Mouse (Mus musculus) gastrocnemius, adult 8-10 months (tissue): ENCODE data around the gene Mapk8ip1. TPM values are rescaled to one million over a fixed set of nuclear protein-coding genes. Genes with fewer than 3 reads are reported as not detected.
"Not testable (repeated sequence)": the region's sequence is repeated elsewhere in the genome, so short reads cannot be mapped to it uniquely, and the experiment has no call there.

ENCODE experiments used
- DNase-seq, 2 experiments: peaks; one replicate each; pipeline ENCODE4 v3.0.0; 2022; ENCODE audit warnings: low spot score in 2 of 2
- total RNA-seq, 4 experiments: library from RNA; stranded (reverse); gene quantifications; 2 replicates each; pipeline ENCODE4 v1.2.4; 2022

Gene Mapk8ip1
- total RNA-seq, 4 experiments from 2014 or later: 1.7 to 2.5 (median 2.3) TPM

DNA sequence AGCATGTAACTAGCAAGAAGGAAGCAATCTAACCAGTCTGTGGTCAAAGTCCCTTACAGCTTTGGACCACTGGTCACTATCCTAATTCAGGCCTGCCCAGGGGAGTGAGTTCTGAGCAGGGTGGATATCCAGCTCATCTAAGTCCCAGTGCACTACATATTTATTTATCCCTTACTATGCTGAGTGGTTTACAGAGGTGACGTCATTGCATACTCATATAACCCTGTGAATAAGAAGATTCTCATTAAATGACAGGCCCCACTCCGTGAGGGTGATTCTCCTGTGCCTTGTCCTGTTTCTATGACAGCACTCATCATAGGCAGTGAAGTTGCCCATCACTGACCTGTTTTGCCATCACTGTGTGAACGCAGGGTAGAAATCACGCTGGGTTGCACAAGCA is 24.3 kb upstream of the Mapk8ip1 start:
- DNase-seq: no peak

DNA sequence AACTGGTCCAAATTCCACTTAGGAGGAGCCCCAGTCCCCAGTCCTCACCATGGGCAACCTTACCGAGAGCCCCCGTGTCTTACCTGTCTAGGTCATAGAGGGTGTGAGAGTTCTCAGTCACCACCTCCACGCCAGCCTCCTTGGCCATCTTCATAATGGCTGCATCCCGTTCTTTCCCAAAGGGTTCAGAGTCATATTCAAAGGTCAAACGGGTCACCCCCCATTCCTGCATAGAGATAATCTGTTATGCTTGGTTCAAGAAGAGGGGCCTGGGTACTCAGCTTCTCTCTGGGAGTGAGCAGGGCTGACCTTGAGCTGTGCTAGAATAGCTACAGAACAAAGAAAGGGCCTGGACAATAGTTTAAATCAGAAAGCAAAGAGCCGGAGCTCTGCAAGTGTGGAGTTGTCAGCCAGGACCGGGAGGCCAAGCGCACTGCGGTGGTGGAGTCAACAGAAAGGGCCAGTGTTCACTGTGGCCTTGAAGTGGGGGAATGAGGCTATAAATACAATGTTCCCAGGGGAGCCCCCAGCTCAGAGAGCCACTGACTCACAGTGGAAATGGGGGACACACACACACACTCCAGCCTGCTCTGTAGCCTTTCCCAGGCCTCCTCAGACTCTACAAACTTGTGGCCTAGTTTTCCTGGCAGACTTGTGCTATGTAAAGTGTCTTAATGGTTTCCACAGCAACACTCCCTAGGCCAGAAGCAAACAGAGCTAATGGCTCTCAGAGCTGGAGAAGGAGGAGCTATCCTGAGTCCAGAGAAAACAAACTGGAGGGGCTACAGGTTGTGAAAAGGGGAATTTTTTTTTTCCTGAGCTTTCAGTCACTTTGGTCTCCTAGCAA is 23.6 kb upstream of the Mapk8ip1 start:
- DNase-seq: peak; percentile 34 to 56

DNA sequence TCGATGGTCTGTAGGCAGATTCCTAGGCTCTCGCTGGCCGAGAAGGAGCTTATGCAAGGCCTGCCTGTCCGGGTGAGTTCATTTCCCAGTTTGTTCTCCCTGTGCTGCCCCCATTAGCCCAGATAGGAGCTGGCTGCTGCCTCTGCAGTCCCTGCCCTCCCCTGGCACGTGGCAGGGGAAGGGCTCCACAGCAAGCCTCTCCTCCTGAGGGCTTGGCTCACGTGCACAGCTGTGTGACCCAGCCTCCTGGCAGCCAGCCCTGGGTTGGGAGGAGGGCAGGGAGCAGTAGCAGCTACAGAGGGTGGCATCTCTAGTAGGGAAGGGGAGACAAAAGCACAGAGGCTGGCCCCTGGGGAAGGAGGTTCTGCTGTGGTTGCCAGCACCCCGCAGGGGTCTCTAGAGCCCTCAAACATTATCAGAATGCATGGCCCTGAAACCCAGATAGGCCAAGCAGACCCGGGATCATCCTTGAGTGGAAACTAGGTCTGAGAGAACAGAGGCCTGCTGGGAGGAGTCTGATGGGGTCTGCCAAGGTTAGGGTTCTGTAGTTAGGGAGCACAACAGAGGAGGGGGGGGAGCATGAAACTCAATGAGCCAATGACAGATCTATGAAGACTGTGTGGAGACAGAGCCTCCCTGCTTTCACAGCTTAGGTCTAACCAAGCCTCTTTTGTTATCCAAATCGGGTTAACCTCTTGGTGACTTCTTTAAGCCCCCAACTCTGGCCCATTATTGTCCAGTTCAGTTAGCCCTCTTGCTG is 22.8 kb upstream of the Mapk8ip1 start:
- DNase-seq: peak; percentile 96

DNA sequence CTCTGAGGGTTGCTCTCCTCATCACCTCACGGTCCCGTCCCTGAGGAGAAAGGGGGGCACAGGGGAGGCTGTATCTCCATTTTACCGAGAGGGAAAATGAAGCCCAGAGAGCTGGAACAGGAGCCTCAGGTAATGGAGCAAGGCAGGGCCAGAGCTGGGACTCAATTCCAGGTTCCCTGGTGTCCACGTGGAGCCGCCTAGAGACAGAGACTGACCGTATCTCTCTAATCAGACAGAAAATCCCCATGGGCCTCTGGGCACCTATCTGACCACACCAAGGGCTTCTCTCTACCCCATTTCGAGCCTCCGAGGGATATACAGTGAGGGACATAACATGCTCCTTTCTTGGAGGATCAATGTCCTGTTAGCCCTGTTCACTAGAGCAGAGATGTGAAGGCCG is 22.1 kb upstream of the Mapk8ip1 start:
- DNase-seq: no peak

DNA sequence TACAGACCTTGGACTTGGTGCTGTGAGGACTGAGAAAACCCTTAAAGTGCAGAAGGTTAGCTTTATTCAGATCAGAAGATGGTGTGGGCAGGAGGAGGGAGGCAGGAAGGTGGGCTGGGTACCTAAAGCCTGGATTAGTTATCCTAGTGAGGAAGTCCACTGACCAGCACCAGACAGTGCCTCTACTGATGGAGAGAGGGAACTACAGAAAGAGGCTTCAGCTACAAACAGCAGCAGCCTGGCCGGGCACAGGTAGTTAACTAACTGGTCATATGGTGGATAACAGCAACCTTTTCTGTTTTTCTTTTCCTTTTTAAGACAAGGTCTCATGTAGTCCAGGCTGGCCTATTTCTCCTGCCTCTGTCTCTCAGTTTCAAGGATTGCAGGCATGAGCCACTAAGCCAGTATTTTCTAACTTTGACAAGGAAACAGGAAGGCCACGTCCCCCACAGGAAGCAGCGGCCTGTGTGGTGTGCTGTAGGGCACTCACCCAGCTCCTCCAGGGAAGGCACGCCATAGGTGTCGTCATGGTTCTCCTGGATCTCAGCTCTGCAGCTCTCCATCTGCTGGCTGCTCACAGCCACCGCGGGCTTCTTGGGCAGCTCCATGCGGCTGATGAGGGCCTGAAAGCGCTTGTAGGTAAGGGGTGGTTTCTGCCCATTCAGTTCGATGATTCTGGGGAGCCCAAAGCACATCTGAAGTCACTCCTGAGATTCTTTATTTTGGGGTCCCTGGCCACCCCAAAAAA is 21.5 kb upstream of the Mapk8ip1 start:
- no peak for DNase-seq

DNA sequence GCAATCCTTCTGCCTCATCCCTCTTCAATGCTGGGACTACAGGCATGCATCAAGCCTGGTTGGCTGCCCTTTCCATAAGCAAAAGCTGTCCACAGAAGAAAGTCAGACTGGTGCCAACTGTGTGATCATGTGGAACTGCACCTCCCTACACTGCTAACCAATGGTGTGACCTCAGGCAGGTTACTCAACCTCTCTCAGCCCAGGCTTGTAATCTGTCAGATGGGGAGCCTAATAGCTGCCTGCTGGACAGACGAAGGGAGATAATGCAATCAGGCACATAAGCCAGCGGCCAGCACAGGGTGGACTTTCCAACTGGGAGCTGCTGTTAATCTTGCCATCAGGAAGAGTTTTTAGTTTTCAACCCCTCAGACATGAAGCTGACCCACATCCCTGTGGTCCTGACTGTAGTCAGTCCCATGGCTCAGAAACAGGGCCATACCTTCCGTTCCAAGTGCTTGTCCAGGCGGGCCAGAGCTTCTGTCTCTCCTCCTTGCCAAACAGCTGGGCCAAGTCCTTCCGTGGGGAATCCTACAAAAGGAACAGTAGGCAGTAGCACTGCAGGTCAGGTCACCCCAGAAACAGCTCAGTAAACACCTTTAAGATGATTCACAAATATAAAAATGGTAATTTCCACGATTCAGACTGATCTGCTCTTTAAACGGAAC is 20.8 kb upstream of the Mapk8ip1 start:
- no peak for DNase-seq

DNA sequence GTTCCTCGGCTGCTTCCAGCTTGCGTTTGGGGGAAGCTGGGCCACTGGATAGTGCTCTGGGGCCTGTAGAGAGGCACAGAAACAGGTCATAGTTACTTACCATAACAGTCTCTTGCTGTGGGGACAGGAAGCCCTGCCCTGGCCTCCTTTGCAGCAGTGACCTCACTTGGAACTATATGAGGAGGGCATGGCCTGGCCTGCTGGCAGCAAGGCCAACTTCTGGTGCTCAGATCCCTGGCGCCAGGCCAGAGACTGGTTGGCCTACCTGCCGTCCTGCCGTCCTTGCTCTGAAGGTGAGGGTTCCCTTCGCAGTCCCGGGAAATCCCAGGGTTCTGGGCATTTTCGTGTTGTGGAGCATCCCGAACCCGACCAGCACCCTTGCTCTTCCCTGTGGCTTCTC is 10.6 kb upstream of the Mapk8ip1 start:
- DNase-seq: no peak

DNA sequence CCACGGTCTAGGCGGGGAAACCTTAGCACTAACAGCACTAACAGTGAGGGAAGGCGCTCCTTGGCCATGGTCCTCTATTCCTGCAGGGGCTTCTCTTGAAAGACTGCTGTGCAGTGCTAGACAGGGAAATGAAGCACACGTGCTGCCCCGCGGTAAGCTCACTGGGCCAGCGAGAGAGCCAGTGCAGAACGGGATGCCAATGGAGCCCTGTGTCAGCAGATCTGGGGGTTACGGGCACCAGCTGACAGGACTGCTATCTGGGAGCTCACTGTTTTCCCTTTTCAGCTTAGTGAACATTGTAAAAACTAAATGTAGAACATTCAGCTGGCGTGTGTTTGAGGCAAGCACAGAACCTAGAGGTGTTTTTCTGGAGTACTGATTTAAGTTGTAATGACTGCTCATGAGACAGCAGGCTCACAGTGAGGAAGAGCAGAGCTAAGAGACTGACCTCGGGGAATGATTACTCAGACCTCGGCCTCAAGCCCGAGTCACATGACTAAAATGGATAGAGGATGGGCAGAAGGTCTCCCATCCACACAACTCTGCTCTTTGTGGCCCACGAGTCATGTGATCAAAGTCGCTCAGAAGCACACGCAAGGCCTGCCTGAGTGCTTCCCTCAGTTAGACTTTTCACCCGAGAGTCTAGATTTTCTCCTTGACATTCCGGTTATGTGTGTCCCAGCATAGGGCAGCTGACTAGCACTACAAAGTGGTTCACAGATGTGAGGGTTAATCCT is 7.4 kb upstream of the Mapk8ip1 start:
- DNase-seq: no peak

DNA sequence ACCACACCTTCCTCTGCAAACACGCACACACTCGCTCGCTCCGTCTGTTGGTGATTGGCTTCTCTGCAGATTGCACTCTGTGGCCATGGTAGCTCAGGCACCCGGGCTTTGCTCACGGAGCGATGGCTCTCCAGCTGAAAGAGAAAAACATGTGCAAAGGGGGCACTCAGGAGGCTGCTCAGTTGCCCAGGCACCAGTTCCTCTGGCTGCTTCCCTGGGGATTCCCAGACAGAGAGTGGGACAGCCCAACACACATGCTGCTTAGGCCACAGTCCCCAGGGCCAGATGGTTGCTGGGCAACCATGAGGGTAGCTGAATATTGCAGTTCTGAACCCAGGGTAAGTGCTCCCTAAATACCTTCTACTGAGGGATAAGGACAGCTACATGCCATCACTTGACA is 4.6 kb upstream of the Mapk8ip1 start:
- no peak for DNase-seq

DNA sequence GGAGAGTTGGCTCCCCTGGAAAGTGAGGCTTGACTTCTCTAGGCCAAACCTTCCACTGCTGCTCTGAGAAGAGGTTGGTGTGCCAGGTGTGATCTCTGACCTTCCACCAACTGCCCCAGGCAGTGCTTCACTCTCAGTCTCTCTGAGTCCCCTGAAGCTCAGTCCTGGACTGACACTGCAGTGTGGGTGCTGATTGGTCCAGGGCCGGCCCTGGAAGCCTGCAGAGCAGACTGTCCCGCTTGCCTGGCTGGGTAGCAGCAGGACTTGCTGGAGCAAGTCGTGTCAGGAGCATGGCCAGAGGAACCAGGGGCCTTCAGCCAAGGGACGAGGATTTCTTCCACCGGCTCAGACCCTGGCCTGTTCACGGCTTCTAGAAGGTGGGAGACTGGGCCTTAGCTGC is 3.7 kb upstream of the Mapk8ip1 start:
- DNase-seq: no peak

DNA sequence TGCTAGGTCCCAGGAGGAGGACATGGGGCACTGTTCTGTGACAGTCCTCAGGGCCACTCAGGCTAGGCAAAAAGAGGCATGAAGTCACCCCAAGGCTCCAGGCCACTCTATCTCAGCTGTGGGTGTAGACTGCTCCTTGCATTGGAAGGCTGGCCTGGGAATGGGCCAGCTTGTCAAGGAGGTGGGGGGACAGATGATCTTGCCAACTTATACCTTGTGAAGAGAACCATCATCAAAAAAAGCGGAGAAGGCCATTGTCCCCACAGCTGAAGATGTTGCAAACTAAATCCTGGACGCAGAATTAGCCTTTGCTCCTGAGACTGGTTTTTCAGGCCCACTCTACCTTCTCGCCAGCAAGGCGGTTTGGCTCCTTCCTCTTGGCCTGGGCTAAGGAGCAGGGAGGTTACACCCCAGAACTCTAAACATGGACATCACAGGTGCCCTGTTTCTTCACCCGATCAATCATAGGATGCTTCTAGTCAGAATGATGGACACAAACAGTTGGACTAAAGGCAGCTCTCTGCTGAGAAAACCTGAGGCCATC is 2.8 kb upstream of the Mapk8ip1 start:
- no peak for DNase-seq

DNA sequence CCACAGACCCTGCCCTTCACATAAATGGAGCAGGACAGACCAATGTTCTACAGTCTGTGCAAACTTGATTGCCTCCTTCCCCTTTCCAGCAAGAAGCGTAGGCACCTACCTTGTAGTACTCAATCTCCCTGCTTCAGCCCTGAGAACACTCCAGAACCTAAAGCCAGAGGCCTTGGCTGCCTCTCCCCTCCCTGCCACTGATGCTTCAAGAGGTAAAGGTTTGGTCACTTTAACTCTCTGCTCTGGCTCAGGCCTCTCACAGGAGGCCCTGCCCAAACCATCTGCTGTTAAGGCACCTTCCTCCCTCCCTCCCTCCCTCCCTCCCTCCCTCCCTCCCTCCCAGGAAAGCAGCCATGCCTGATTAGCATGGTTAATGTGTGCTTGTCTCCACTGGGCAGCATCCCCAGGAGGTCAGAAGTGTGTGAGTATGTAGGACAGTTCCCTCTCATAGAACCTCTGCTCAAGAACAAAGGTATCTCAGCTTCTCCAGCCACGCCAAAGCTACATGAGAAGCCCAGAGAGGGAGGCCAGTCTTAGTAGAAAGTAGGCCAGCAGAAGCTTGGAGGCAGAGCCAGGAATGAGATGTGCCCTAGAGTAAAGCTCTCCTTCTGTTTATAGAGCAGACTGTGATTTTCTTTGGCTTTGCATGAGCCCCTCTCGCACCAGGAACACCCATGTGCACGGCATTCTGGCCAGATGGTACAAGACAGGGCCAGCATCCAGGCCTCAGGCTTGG is 1.7 kb upstream of the Mapk8ip1 start:
- DNase-seq: no peak

DNA sequence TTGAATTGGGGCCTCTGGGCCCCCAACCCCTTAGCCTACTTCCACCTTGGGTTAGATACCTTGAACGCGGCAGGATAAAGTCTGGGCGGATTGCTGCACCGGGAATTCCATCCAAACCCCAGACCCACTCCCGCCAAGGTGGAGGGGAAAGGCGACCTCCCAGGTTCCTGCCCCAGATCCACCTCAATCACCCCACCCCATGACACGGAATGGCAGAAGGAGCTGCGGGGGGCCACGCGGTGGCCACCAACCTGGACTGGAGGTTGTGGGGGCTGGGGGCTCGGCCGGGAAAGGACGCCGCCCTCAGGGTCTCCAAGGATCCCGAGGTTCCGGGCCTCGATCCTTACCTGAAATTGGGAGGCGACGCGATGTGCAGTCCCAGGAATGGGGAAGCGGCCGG is 381 bp downstream of the Mapk8ip1 start:
- no peak for DNase-seq

DNA sequence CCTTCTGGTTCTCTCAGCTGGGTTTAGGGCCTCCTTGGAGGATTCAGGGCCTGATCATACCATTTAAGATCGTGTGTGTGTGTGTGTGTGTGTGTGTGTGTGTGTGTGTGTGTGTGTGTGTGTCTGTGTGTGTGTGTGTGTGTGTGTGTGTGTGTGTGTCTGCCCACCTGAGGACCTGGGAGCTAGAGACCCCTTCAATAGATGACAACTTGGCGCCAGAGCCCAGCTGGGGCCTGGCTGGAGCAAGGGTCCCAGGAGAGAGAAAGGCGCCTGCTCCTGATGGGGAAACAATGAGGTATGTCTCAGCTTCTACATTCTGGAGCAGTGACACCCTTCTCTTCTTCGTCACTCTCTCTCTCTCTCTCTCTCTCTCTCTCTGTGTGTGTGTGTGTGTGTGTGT is 1.2 kb downstream of the Mapk8ip1 start:
- not testable (repeated sequence) for DNase-seq

DNA sequence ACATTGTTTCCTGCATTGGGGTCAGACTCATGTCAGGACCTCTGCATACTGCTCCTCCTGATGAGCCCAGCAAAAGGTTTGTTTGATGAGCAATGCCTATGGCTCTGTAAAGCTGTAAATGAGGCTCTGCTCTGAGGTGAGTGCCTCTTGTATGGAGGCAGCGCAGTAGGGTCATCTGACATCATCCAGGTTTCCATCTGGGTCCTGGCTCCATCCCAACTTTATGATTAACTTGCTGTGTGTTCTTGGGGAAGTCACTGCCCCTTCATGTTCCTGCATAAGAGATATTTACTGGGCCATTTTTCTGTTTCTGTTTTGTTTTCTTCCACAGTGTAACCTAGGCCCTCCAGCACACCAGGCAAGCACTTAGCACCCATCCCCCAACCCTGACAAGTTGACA is 3.6 kb downstream of the Mapk8ip1 start:
- DNase-seq: no peak

DNA sequence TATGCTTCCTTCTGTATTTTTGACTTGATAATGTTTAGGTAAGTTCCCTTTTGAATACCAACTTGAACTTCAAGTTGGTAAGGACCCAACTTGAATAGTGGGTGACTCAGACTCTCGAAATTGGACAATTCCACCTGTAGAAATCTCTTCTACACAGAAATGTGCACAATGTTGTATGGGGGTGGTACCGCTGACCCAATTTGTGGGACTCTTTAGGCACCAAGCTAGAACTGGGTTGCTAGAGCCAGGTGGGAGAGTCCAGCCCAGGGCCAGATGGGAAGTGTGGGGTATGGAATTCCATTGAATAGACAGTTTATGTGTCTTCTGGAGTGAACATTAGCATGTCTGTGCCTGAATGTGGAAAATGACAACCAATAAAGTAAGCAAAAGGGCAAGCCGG is 5.5 kb downstream of the Mapk8ip1 start:
- no peak for DNase-seq

DNA sequence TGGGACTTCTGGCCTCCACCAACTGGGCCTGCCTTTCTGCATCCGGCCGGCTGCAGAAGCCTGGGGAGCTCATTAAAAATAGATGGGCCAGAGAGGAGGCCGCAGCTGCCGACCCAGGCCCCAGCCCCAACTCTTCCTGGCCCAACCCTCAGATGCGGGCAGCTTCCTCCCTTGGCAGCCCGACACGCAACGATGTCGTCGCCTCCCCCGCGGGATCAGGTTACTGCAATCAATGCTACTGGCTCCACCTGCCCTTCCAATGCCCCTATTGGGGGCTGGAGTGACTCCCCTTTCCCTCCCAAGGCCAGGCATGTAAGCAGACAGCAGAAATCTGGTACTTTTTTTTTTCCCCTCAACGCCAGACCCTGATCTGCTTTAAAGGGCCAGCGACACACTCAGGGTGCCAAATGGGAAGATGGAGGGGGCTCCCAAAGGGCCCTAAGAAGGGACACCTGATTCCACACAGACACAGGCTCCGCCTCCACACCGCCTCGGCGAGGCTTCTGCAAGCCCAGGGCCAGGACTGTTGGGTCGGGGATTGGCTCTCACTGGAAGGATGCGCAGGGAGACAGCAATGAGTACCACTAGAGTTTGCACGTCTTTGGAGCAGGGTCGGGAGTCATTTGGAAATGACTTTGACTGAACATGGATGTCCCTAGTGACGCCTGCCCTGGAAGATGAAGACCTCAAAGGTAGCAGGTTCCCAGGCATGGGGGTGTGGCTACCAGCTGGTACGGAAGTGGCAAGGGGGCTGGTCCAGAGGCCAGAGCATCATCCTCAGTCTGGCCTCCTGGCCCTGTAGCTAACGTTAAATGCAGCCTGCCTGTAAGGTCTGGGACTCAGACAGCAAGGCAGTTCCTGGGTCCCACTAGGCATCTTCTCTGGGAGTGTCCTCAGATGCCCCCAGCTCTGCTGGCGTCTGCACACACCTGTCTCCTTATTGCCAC is 8.5 kb downstream of the Mapk8ip1 start:
- no peak for DNase-seq

DNA sequence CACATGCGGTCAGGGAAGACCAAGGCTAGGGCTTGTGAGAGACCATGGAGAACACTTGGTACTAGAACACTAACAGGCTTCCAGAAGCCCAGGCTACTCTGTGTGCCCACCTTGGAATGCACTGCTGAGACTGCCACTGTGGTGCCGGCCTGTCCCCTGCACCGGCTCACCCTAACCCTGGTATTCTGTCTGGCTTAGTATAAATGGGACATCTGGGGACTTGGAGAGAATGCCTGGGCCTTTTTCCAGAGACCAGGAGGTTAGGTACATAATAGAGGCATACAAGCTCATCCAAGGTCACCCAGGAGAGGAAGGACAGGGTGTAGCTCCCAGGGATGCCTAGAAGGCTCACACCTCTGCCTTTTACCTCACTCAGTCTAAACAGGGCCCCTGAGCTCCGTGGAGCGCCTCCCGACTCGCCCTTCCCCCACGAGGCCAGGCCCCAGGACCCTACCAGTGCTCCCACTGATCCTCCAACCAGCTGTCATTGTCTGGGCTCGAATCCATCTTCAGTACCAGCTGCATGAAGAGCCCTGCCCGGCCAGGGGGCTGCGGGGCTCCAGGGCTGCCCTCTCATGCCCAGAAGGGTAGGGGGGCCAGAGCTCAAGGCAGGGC is 9.3 kb downstream of the Mapk8ip1 start:
- no peak for DNase-seq
